In genomic region chr12:100439883-100440282, GRCm38 (mm10) we compare ENCODE assay signal across 16 mouse cellular contexts.
A peak's percentile ranks its signal among the peaks of the same experiment; 100 is the strongest.
DNase-seq lines count a peak whose midpoint lies in the region; ATAC-seq and TF ChIP-seq lines count a peak whose summit lies in the region.
"Had no signal": no experiment of that assay in that cellular context is flagged by ENCODE, and none has a peak within 500 bp of the region (broad histone marks: within the 10 kb centered on the region; RNA-seq: fewer than 3 reads in every experiment).

No protein-coding gene starts in this region.

- ATAC-seq in heart, embryonic 14.5 days (ENCODE audit: insufficient number of reproducible peaks, insufficient read depth, low FRiP score, low read depth) = no peak
- ATAC-seq in liver, embryonic 12.5 days = no peak
- no peak for ATAC-seq in liver, embryonic 11.5 days (replicated peaks; ENCODE audit: low FRiP score)
- ATAC-seq in heart, postnatal 0 days (ENCODE audit: insufficient read depth, low read depth) = no peak
- ATAC-seq: forebrain, embryonic 16.5 days had no signal

- WGBS in heart, embryonic 14.5 days = 27% methylated on average over 3 of the region's 3 CpGs
- WGBS in liver, embryonic 12.5 days (ENCODE audit: insufficient replicate concordance) = 70% methylated on average over 3 of the region's 3 CpGs
- 68% methylated on average over 3 of the region's 3 CpGs for WGBS in liver, embryonic 11.5 days
- WGBS in heart, postnatal 0 days = 22% methylated on average over 3 of the region's 3 CpGs

- TF ChIP-seq EP300 in heart, postnatal 0 days (IDR thresholded peaks at IDR 0.05; ENCODE audit: low read depth) = no peak

- no peak overlapping the region for H3K9ac ChIP-seq in heart, embryonic 14.5 days (ENCODE audit: low read length)
- no peak overlapping the region for H3K9ac ChIP-seq in liver, embryonic 12.5 days
- no peak overlapping the region for H3K9ac ChIP-seq in liver, embryonic 11.5 days (ENCODE audit: low read depth, low read length)
- H3K9ac ChIP-seq in heart, postnatal 0 days (replicated peaks; ENCODE audit: low read depth, low read length) = no peak overlapping the region
- H3K9ac ChIP-seq: hindbrain, embryonic 12.5 days; neural tube, embryonic 15.5 days; stomach, embryonic 15.5 days had no signal

- no peaks in the 10 kb centered on the region for H3K27me3 ChIP-seq in heart, embryonic 14.5 days (ENCODE audit: control insufficient read depth, insufficient read depth, low read length)
- H3K27me3 ChIP-seq in liver, embryonic 12.5 days (replicated peaks) = no peaks in the 10 kb centered on the region
- H3K27me3 ChIP-seq in liver, embryonic 11.5 days (replicated peaks; ENCODE audit: control insufficient read depth, insufficient read depth, low read length) = no peaks in the 10 kb centered on the region
- H3K27me3 ChIP-seq in heart, postnatal 0 days (ENCODE audit: control insufficient read depth, insufficient read depth, low read length) = no peaks in the 10 kb centered on the region
- H3K27me3 ChIP-seq: hindbrain, embryonic 12.5 days; neural tube, embryonic 15.5 days; stomach, embryonic 15.5 days had no signal

- H3K4me3 ChIP-seq in heart, embryonic 14.5 days (ENCODE audit: control insufficient read depth in 1 of 2, insufficient read depth in 1 of 2, low read depth in 1 of 2, low read length in 2 of 2) = no peak overlapping the region
- no peak overlapping the region for H3K4me3 ChIP-seq in liver, embryonic 12.5 days
- no peak overlapping the region for H3K4me3 ChIP-seq in liver, embryonic 11.5 days (ENCODE audit: low read depth, low read length)
- no peak overlapping the region for H3K4me3 ChIP-seq in heart, postnatal 0 days (ENCODE audit: low read depth, low read length)
- H3K4me3 ChIP-seq: hindbrain, embryonic 12.5 days; midbrain, embryonic 10.5 days; neural tube, embryonic 15.5 days; stomach, embryonic 15.5 days had no signal

- TF ChIP-seq CTCF in heart, postnatal 0 days (IDR thresholded peaks at IDR 0.05; ENCODE audit: low read depth) = no peak

- peak overlapping the region; percentile 68 to 69 for H3K27ac ChIP-seq in heart, embryonic 14.5 days (replicated peaks in 1 of 2; ENCODE audit: control insufficient read depth in 1 of 2, insufficient read depth in 1 of 2, low read depth in 2 of 2, low read length in 2 of 2)
- 0 out of 2 replicates have a peak overlapping the region, but pooled peaks have one; percentile 48 for H3K27ac ChIP-seq in liver, embryonic 12.5 days
- H3K27ac ChIP-seq in liver, embryonic 11.5 days (ENCODE audit: low read depth, low read length) = no peak overlapping the region
- H3K27ac ChIP-seq in heart, postnatal 0 days (ENCODE audit: low read depth) = peak overlapping the region; percentile 70
- H3K27ac ChIP-seq: hindbrain, embryonic 12.5 days; midbrain, embryonic 10.5 days; stomach, embryonic 15.5 days had no signal

- peaks cover 22% of the 10 kb centered on the region for H3K36me3 ChIP-seq in heart, embryonic 14.5 days (ENCODE audit: control insufficient read depth, insufficient read depth, low read length)
- no peaks in the 10 kb centered on the region for H3K36me3 ChIP-seq in liver, embryonic 12.5 days
- no peaks in the 10 kb centered on the region for H3K36me3 ChIP-seq in liver, embryonic 11.5 days (ENCODE audit: control insufficient read depth, insufficient read depth, low read length)
- peaks cover 20% of the 10 kb centered on the region; the same call in 1 of the 2 replicates for H3K36me3 ChIP-seq in heart, postnatal 0 days (replicated peaks; ENCODE audit: control insufficient read depth, insufficient read depth, low read length)
- H3K36me3 ChIP-seq: hindbrain, embryonic 12.5 days; neural tube, embryonic 15.5 days; stomach, embryonic 15.5 days had no signal

- no peak for DNase-seq in heart, postnatal 36 days
- DNase-seq in liver, embryonic 11.5 days (ENCODE audit: low spot score) = no peak
- DNase-seq in heart, postnatal 0 days (ENCODE audit: low spot score) = no peak
- peak; percentile 17 for DNase-seq in yolk sac, embryonic 10.5 days (ENCODE audit: low spot score)
- no peak for DNase-seq in lung, adult 18-20 months
- DNase-seq: adrenal gland, postnatal 10 days; cerebellum, postnatal 10 days; gastrocnemius, postnatal 14 days; spleen, adult 18-20 months had no signal

- no peaks in the 10 kb centered on the region for H3K9me3 ChIP-seq in heart, embryonic 14.5 days (ENCODE audit: control insufficient read depth, low read length)
- H3K9me3 ChIP-seq in liver, embryonic 12.5 days (replicated peaks) = no peaks in the 10 kb centered on the region
- H3K9me3 ChIP-seq in liver, embryonic 11.5 days (ENCODE audit: control insufficient read depth, low read length) = no peaks in the 10 kb centered on the region
- no peaks in the 10 kb centered on the region for H3K9me3 ChIP-seq in heart, postnatal 0 days (replicated peaks; ENCODE audit: control insufficient read depth, low read length)
- H3K9me3 ChIP-seq: hindbrain, embryonic 12.5 days; midbrain, embryonic 10.5 days; neural tube, embryonic 15.5 days; stomach, embryonic 15.5 days had no signal

- intact Hi-C loops in heart, postnatal 36 days (cut with DNase I) = loop anchor here (5.0 kb wide), 1 partner anchor 32 kb away; no protein-coding TSS in a partner anchor

- H3K4me1 ChIP-seq in heart, embryonic 14.5 days (ENCODE audit: control insufficient read depth in 2 of 2, insufficient read depth in 2 of 2, low read length in 2 of 2) = peaks cover 17 to 27% of the 10 kb centered on the region in 2 experiments
- 0 out of 2 replicates have a peak, but pooled peaks cover 8% of the 10 kb centered on the region for H3K4me1 ChIP-seq in liver, embryonic 12.5 days
- no peaks in the 10 kb centered on the region for H3K4me1 ChIP-seq in liver, embryonic 11.5 days (replicated peaks; ENCODE audit: control insufficient read depth, insufficient read depth, low read length)
- peaks cover 26% of the 10 kb centered on the region for H3K4me1 ChIP-seq in heart, postnatal 0 days (ENCODE audit: control insufficient read depth, insufficient read depth)
- H3K4me1 ChIP-seq: hindbrain, embryonic 12.5 days; midbrain, embryonic 10.5 days; stomach, embryonic 15.5 days had no signal

- H3K4me2 ChIP-seq in heart, embryonic 14.5 days (ENCODE audit: low read length) = no peak overlapping the region
- H3K4me2 ChIP-seq in liver, embryonic 12.5 days = no peak overlapping the region
- H3K4me2 ChIP-seq in liver, embryonic 11.5 days = no peak overlapping the region
- no peak overlapping the region for H3K4me2 ChIP-seq in heart, postnatal 0 days (ENCODE audit: low read depth, low read length)
- H3K4me2 ChIP-seq: hindbrain, embryonic 12.5 days; neural tube, embryonic 15.5 days; stomach, embryonic 15.5 days had no signal
